Mouse (Mus musculus) testis, adult 2 months (tissue): ENCODE results near the gene Ces4a.

Experiments
- CTCF ChIP-seq: fragments of 200-500 bp; IDR thresholded peaks from 2 replicates; pipeline ENCODE4 v1.5.1; 2012; ENCODE audit warnings: low read depth, mild to moderate bottlenecking, inconsistent platforms, low read length, moderate library complexity; ENCODE audit not compliant: control insufficient read depth, insufficient read depth, insufficient replicate concordance
- POLR2A ChIP-seq: fragments of 200-500 bp; IDR thresholded peaks from 2 replicates; pipeline ENCODE4 v1.6.1; 2012; ENCODE audit warnings: low read depth, mild to moderate bottlenecking, inconsistent platforms, low read length, moderate library complexity; ENCODE audit not compliant: control insufficient read depth

- TF ChIP-seq CTCF (no peak), POLR2A (no peak)
Observed at GRCm38 (mm10) chr8:105192182-105192581, 60.6 kb downstream of the Ces4a start.
